Mouse (Mus musculus) lung, embryonic 14.5 days (tissue): ENCODE results near the gene Ugt1a9. TPM values are rescaled to one million over a fixed set of nuclear protein-coding genes. Genes with fewer than 3 reads are reported as not detected.

Experiments used
- ATAC-seq: fragments of 200-750 bp; cut with Nextera tagmentation; 2 replicates; pipeline ENCODE4 v1.8.0; 2017; ENCODE audit warnings: mild to moderate bottlenecking, moderate TSS enrichment, moderate library complexity; ENCODE audit not compliant: insufficient read depth
- DNase-seq: peaks from one replicate; pipeline ENCODE4 v3.0.0-alpha.2; 2015
- H3K27ac ChIP-seq: fragments of 300-500 bp; sonication (generic); 2 replicates; pipeline ENCODE4 v1.5.1; 2014; ENCODE audit warnings: low read depth, mild to moderate bottlenecking, moderate library complexity
- H3K27me3 ChIP-seq: fragments of 300-500 bp; sonication (generic); 2 replicates; pipeline ENCODE4 v1.6.1; 2014; ENCODE audit warnings: low read length, control low read depth; ENCODE audit not compliant: insufficient read depth
- H3K36me3 ChIP-seq: fragments of 300-500 bp; sonication (generic); 2 replicates; pipeline ENCODE4 v1.6.1; 2014; ENCODE audit warnings: control low read depth; ENCODE audit not compliant: insufficient read depth
- H3K4me1 ChIP-seq: fragments of 300-500 bp; sonication (generic); 2 replicates; pipeline ENCODE4 v1.6.1; 2014; ENCODE audit warnings: antibody characterized with exemption, control low read depth; ENCODE audit not compliant: insufficient read depth
- H3K4me2 ChIP-seq: fragments of 300-500 bp; sonication (generic); 2 replicates; pipeline ENCODE4 v1.6.1; 2014; ENCODE audit warnings: mild to moderate bottlenecking
- H3K4me3 ChIP-seq: fragments of 300-500 bp; sonication (generic); 2 replicates; pipeline ENCODE4 v1.5.1; 2014; ENCODE audit warnings: low read depth, low read length
- H3K9ac ChIP-seq: fragments of 300-500 bp; sonication (generic); 2 replicates; pipeline ENCODE4 v1.6.1; 2014
- H3K9me3 ChIP-seq: fragments of 300-500 bp; sonication (generic); 2 replicates; pipeline ENCODE4 v1.6.1; 2016; ENCODE audit warnings: low read depth, low read length, control low read depth
- CTCF ChIP-seq: IDR thresholded peaks from 2 replicates; pipeline ENCODE4 v1.5.1; 2016; ENCODE audit warnings: antibody characterized with exemption, low read depth
- WGBS: fragments of 180-500 bp; shearing (Covaris S2); extraction: QIAGEN DNeasy Blood & Tissue Kit; methylation state at CpG from one replicate; pipeline ENCODE4 v1.1.7; 2014; 5-methylcytosine and 5-hydroxymethylcytosine counted together
- polyA plus RNA-seq: library from polyadenylated mRNA; unstranded; fragments of >200 nt; fragmentation: Nextera tagmentation; extraction: Ambion mirVana; gene quantifications from 2 replicates; pipeline ENCODE4 v1.2.1, GENCODE M21; 2014

The Ugt1a9 gene
- polyA plus RNA-seq, 1 experiment from 2014 or later, result not detected

DNA sequence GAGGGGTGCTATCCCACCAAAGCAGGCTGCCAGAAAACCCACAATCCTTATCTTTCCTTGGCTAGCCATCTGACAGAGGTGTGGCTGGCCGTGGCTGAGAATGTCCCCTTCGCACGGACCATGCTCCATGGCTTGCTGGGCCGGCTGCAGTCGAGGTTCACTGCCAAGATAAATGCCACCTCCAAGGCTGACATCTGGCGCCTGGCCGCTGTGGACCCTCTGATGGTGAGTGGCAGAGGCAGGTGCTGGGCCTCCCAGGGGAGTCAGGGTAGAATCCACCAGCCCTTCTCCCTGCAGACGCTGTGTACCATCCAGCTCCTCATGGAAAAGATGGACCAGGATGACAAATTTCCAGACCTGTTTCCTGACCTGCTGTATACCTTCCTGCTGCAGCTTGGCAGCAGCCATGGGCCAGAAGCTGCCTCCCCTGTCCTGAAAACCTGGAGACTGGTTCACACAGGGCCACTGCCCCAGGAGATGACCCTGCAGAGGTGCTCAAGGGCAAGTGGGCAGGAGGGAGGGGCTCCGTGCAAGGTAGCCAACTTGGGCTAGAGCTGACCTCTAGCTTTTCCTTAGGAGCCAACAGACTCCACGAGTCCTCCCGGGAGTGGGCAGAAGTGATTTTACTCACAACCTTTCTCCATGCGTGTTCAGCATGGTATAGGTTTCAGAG, 184.3 kb downstream of the Ugt1a9 start:
- H3K9me3 ChIP-seq, result peaks cover 52% of the 10 kb centered on the region
- no peak overlapping the region for H3K4me2 ChIP-seq
- peaks cover 4% of the 10 kb centered on the region for H3K36me3 ChIP-seq
- 82% methylated on average over 12 of the region's 12 CpGs for WGBS
- H3K27me3 ChIP-seq, result no peaks in the 10 kb centered on the region
- ATAC-seq (no peak), DNase-seq (no peak)
- H3K27ac ChIP-seq, result no peak overlapping the region
- no peak overlapping the region for H3K4me3 ChIP-seq
- TF ChIP-seq CTCF, result no peak
- no peaks in the 10 kb centered on the region for H3K4me1 ChIP-seq
- no peak overlapping the region for H3K9ac ChIP-seq

DNA sequence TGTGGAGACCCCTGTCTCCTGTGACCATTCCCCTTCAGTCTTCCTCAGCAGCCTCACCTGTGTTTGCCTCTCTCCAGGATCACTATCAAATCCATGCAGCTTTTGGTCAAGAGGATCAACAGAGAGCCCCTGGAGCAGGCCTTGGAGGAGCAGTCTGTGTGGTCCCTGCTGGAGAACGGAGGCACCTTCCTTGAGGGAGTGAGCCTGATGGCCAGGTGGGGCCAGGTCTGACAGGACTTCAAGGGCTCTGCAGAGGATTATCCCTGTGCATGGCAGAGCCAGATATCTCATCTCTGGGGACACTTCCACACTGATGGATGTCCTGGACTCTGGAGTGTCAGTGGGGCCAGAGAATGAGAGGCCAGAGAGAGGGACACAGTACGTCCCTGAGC, 184.9 kb downstream of the Ugt1a9 start:
- TF ChIP-seq CTCF, result no peak
- no peak for ATAC-seq
- H3K36me3 ChIP-seq, result peaks cover 9% of the 10 kb centered on the region
- no peak overlapping the region for H3K4me3 ChIP-seq
- DNase-seq, result no peak
- peaks cover 46% of the 10 kb centered on the region for H3K9me3 ChIP-seq
- no peaks in the 10 kb centered on the region for H3K4me1 ChIP-seq
- no peaks in the 10 kb centered on the region for H3K27me3 ChIP-seq
- no peak overlapping the region for H3K27ac ChIP-seq
- H3K9ac ChIP-seq, result no peak overlapping the region
- WGBS, result 56% methylated on average over 2 of the region's 2 CpGs
- no peak overlapping the region for H3K4me2 ChIP-seq

DNA sequence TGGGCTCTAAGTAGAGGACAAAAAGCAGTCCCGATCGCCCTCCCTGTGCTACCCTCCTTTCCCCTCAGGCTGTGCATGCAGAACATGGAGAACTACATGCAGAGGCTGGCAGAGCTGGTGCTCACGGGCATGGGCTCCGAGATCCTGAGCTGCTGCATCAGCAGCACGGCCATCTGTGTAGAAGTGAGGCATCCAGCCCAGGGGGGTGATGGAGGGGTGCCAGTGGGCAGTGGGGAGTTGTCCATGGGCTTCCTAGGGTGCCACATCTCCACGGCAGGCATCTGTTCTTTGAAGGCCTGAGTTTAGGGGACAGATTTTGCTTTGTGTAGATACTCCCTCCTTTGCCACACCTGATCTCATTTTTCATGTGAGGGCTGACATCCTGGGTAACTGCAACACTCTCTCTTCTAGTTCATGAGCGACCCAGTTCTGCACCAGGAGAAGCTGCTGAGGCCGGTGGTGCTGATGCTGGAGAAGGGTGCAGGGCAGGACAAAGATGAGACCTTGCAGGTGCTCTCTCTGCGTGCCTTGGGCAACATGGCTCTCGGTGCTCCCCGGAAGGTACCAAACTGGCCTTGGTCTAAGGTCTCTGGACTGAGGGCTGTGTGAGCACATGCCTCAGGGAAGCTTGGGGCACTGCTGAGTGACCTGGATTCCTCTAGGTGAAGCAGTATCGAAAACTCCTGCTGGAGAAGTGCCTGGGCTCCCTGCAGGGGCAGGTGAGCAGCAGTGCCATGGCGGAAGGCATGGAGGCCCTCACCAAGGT, 185.6 kb downstream of the Ugt1a9 start:
- Histone ChIP-seq H3K27ac (no peak overlapping the region), H3K36me3 (peaks cover 17% of the 10 kb centered on the region), H3K9ac (no peak overlapping the region), H3K4me3 (no peak overlapping the region), H3K4me2 (no peak overlapping the region), H3K9me3 (peaks cover 39% of the 10 kb centered on the region), H3K27me3 (no peaks in the 10 kb centered on the region), H3K4me1 (no peaks in the 10 kb centered on the region)
- ATAC-seq (no peak), DNase-seq (no peak)
- 74% methylated on average over 13 of the region's 13 CpGs for WGBS
- no peak for TF ChIP-seq CTCF

DNA sequence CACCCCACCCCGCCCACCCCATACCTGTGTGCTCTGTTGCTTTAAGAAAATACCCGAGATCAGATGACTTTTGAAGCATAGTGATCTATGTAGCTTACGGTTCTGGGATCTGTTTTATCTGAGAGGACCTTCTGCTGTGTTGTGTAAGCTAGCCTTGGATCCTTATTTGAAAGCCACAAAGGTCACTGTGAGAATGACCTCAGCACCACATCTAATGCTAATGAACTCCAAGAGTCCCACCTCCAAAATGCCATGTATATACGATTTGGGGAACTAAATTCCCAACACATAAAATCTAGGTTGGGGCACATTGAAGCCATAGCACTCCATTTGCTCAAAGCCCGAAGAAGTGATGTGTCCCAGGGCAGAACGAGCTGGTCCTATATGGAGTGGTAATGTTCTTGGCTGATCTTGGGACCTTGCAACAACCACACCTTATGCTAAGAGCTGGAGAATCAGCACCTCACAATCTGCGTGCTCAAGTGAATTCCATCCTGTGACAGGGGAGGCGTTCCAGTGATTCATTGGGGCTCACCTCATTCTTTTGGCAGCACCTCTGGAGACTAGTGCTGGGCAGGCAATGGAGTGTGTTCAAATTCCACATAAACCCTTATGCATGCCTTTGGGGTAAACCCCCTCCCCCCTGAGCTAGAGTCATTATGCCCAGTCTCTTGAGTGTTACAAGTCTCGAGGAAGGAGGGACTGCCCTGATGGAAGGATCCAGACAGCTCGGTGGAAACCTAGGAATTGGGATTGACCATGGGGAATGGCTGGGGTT, 186.5 kb downstream of the Ugt1a9 start:
- Histone ChIP-seq H3K4me1 (no peaks in the 10 kb centered on the region), H3K9me3 (peaks cover 36% of the 10 kb centered on the region), H3K27ac (no peak overlapping the region), H3K4me3 (no peak overlapping the region), H3K27me3 (no peaks in the 10 kb centered on the region), H3K4me2 (no peak overlapping the region), H3K36me3 (peaks cover 26% of the 10 kb centered on the region), H3K9ac (no peak overlapping the region)
- no peak for DNase-seq
- TF ChIP-seq CTCF, result no peak
- no peak for ATAC-seq
- WGBS, result 76% methylated on average over 10 of the region's 10 CpGs

DNA sequence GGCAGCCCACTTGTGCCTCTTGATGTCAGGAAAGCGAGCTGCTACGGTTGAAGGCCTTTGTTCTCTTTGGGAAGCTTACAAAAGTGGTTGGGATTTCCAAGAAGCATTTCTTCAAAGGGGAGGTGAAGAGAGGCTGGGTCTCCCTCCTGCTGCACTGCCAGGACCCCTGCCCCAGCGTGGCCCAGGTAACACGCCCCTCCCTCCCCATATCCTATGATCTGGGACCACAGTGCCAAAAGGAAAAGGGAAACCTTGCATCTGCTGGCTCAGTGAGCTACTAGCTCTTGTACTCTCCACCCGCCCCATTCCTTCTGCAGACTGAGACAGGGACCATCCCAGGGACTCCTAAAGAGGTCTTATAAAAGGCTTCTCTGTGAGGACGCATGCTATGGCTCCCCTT, 187.1 kb downstream of the Ugt1a9 start:
- H3K4me2 ChIP-seq, result no peak overlapping the region
- no peaks in the 10 kb centered on the region for H3K27me3 ChIP-seq
- H3K4me3 ChIP-seq, result no peak overlapping the region
- peaks cover 30% of the 10 kb centered on the region for H3K9me3 ChIP-seq
- H3K9ac ChIP-seq, result no peak overlapping the region
- no peak for TF ChIP-seq CTCF
- H3K27ac ChIP-seq, result no peak overlapping the region
- no peaks in the 10 kb centered on the region for H3K4me1 ChIP-seq
- WGBS, result 76% methylated on average over 6 of the region's 6 CpGs
- peaks cover 32% of the 10 kb centered on the region for H3K36me3 ChIP-seq
- ATAC-seq (no peak), DNase-seq (no peak)

DNA sequence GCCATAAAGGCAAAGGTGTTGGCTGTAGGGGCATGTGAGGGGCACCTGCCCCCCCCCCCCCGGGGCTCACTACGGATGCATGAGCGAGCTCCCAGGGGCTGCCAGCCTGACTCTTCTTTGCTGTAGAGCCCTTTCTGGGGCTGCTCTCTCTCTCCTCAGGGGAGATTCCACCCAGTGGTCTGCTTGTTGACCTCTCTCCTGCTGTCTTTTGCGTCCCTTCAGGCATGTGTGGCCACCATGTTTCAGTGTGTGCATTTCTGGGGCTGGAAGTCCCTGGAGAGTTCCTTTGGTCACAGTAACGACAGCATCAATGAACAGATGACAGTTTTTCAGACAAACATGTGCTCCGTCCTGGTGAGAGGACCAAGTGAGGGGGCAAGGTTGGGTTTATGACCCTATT, 187.8 kb downstream of the Ugt1a9 start:
- H3K9me3 ChIP-seq, result peaks cover 28% of the 10 kb centered on the region
- no peaks in the 10 kb centered on the region for H3K27me3 ChIP-seq
- 68% methylated on average over 6 of the region's 6 CpGs for WGBS
- DNase-seq, result no peak
- no peaks in the 10 kb centered on the region for H3K4me1 ChIP-seq
- H3K9ac ChIP-seq, result no peak overlapping the region
- TF ChIP-seq CTCF, result no peak
- peaks cover 38% of the 10 kb centered on the region for H3K36me3 ChIP-seq
- H3K4me3 ChIP-seq, result no peak overlapping the region
- H3K27ac ChIP-seq, result no peak overlapping the region
- no peak for ATAC-seq
- H3K4me2 ChIP-seq, result no peak overlapping the region
